Mouse (Mus musculus) kidney, postnatal 10 days (tissue): Measurements from ENCODE around the gene Efnb2.

ENCODE experiments used
- DNase-seq: peaks from one replicate; pipeline ENCODE4 v3.0.0; 2021; ENCODE audit warnings: mixed read lengths

Gene Efnb2

DNA sequence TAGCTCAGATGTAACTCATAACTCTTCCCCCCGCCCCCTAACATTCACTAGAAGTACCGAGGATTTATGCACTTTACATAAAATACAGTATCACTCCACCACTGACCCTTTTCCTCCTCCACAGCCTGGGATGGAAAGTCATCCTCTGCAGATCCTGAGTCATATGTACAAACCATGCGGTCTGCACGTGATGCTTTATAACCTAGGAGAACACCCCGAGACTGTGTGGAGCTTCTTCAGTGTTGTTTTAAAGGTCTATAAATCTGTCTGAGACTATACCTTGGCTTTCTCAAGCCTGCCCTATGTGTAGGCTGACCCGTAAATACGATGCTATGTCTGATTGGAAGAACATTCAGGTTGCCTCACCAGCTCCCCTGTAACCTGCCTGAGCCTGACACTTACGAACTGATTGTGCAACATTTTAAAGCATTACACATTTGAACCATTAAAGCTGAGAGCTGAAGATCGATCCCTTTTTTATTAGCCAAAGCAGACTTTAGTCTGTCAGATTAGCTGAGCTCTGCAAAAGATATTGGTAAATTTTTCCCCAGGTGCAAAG, 92.7 kb downstream of the Efnb2 start:
- no peak for DNase-seq
